Mouse (Mus musculus) yolk sac, embryonic 10.5 days (tissue): Measurements from ENCODE around the gene Srd5a3.

Source experiments
- DNase-seq: peaks from one replicate; pipeline ENCODE4 v3.0.0-alpha.2; 2017; ENCODE audit warnings: low spot score

Srd5a3 gene

GRCm38 (mm10) chr5:76193075-76193474 is 53.0 kb downstream of the Srd5a3 start:
- no peak for DNase-seq

- DNase-seq: no peak
Measured at GRCm38 (mm10) chr5:76194377-76194945, 54.4 kb downstream of the Srd5a3 start.

- DNase-seq: no peak
Measured at GRCm38 (mm10) chr5:76199346-76199745, 59.3 kb downstream of the Srd5a3 start.

GRCm38 (mm10) chr5:76203171-76203570 is 63.1 kb downstream of the Srd5a3 start:
- DNase-seq: no peak
